Mouse (Mus musculus) E14TG2a.4 (cell line): ENCODE results near the gene Fndc3a.

ENCODE experiments used
- CTCF ChIP-seq: conservative IDR thresholded peaks from 2 replicates; pipeline ENCODE4 v1.5.1; 2014; ENCODE audit warnings: low read length
- POU5F1 ChIP-seq: IDR thresholded peaks from 2 replicates; pipeline ENCODE4 v1.6.1; 2014; ENCODE audit warnings: low read length, borderline replicate concordance

DNA sequence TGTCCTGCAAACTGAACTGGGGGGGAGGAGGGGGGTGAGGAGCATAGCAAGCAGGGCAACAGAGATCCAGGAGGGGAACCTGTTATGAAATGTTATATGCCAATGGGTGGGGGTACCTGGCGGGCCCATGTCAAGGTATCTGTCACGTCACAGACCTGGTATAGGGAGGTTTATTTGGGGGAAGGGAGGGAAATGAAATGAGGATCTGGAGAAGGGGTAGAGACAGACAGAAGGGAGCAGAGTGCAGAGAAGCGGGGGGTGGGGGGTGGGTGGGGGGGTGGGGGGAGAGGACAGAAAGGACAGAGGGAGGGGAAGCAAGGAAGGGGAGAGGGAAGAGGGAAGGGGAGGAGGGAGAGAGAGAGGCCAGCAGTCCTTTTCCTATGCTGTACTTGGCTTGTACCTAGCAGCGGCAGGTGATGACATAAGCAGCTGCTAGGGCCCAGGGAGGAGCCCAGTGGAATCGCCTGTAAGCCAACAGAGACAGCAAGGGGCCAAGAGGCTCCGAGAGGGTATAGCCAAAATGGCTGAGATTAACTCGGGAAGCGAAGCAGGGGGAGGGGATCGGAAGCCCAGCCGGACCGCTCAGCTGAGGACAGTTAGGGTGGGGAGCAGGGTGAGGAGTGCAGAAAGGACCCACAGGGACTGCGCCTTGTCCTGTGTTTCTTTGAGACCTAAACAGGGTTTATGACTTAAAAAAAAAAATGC lies 203.6 kb downstream of the Fndc3a start:
- no peak for TF ChIP-seq CTCF
- TF ChIP-seq POU5F1: no peak
